Mouse (Mus musculus): ENCODE measurements around the gene Ngly1. TPM values are rescaled to one million over a fixed set of nuclear protein-coding genes. Genes with fewer than 3 reads are reported as not detected.

The Ngly1 gene
- 100 to 1,000 TPM in 2 of 26 experiments, 10 to 100 TPM in 24; 26.0 to 104 (median 69.7) TPM for total RNA-seq (2018; cell fraction: chromatin; rRNA removed)
- total RNA-seq (2018; cell fraction: cytosol; rRNA removed): 10 to 100 TPM; 19.8 to 31.4 (median 27.4) TPM
- 100 to 1,000 TPM in 2 of 26 experiments, 10 to 100 TPM in 24; 25.4 to 107 (median 44.2) TPM for total RNA-seq (2018; cell fraction: nucleus; rRNA removed)
- 23.3 to 25.1 TPM (median 24.8 TPM) in 3 replicates for polyA plus RNA-seq (2018)

DNA sequence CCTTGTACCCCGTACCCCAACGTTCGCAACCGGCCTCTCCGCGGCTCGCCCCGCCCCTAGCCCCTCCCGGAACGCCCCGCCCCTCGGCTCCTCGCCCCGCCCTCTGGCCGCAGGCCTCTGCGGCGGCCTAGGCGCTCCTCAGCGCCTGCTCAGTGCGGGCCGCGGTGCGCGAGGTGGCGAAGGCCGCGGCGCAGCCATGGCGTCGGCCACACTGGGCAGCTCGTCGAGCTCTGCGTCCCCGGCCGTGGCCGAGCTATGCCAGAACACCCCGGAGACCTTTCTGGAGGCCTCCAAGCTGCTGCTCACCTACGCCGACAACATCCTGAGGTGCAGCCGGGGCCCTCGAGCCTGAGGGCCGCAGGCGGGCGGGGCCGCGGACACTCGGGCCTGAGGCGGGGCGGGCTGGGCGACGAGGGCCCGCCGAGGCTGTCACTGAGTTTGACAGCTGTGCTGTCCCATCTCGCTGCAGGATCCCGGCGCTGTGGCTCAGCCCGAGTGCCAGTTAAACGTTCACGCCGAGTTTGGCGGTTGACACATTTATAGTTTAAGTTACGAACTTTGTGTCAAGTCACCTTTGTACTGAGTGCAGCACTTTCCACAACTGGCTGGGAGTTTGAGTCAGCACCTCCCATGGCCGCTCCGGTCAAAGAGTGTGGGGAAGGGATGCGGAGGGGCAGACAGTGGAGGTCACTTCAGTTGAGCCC, at the start of gene Ngly1, which contains the start of gene Oxsm:
TSS of gene Ngly1 (plus strand) at position 110 of the 704 bp plus-strand sequence.
TSS of gene Oxsm (minus strand) at position 638 of the 704 bp plus-strand sequence.
- peak within 1 kb of the TSS; percentile 64 for H3K4me3 ChIP-seq (ENCODE audit: inconsistent target)
- WGBS (ENCODE audit: missing documents): under 1% methylated on average over 55 of the region's 65 CpGs
- H3K36me3 ChIP-seq (ENCODE audit: inconsistent target): no peaks in the 10 kb centered on the region
- H3K79me2 ChIP-seq (ENCODE audit: inconsistent target): peaks cover 47% of the 10 kb centered on the region; the same call in 1 of the 2 replicates
- H3K27ac ChIP-seq: peak within 1 kb of the TSS; percentile 35; the same call in 1 of the 2 replicates

DNA sequence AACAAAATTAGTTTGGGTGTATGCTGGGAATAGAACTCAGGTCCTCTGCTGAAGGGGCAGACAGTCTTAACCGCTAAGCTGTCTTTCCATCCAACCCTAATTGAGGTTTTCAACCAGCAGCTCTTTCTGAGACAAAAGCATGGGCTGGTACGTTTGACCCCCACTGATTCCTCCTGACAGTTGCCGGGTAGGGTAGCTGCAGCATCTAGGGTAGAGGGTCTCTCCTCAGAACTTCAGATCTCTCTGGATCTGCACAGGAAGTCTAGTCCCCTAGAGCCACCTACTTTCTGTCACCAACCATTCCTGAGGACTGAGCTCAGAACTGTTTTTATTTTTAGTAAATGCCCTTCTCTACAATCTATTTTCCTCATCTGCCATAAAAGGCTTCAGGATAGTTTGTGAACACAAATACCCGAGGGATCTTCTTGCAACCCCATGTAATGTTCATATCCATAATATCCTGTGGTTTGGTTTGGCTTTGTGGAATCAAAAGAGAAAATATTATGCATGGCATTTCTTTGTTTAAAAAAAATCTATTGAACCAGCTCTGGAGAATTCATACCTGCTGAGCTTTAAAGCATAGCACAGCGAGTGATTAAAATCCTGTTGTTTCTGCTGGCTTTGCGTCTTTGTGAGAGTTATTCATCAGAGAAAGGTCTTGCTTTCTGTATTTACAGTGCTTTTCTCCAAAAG, 48.7 kb upstream of the Ngly1 start:
- Histone ChIP-seq H3K36me3 (ENCODE audit: inconsistent target) (no peaks in the 10 kb centered on the region), H3K27ac (no peak overlapping the region), H3K79me2 (ENCODE audit: inconsistent target) (no peaks in the 10 kb centered on the region), H3K4me3 (ENCODE audit: inconsistent target) (no peak overlapping the region)
- WGBS (ENCODE audit: missing documents): 81% methylated on average over 6 of the region's 6 CpGs

DNA sequence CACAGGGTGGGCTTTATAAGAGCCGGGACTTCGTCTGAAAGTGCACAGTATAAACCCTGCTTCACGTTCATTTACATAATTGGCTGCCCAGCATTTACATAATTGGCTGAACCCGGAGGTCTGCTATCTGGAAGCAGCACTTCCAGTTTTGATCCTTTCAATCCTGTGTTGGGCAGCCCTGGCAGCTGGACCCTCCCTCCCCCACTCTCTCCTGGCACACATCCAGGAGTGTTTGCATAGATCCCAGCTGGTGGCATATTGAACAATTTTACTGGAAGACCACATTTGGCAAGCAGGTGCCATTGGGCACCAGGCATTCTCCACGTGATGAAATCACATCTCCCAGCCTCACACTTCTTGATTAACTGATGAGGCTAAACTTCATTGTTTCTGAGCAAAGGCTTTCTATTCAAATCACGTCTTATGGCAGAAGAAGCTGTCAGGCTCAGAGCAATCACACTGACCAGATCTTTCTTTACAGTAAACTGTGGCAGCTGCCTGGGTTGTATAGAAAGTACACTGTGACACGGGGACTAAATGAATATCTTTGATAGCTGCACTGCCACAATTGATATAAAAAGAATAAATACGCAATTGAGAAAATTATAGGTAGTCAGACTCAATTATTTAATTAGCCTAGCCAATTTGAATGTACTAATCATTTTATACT, 48.0 kb upstream of the Ngly1 start:
- Histone ChIP-seq H3K79me2 (ENCODE audit: inconsistent target) (no peaks in the 10 kb centered on the region), H3K4me3 (ENCODE audit: inconsistent target) (no peak overlapping the region), H3K27ac (no peak overlapping the region), H3K36me3 (ENCODE audit: inconsistent target) (no peaks in the 10 kb centered on the region)
- WGBS (ENCODE audit: missing documents): 58% methylated on average over 8 of the region's 8 CpGs

DNA sequence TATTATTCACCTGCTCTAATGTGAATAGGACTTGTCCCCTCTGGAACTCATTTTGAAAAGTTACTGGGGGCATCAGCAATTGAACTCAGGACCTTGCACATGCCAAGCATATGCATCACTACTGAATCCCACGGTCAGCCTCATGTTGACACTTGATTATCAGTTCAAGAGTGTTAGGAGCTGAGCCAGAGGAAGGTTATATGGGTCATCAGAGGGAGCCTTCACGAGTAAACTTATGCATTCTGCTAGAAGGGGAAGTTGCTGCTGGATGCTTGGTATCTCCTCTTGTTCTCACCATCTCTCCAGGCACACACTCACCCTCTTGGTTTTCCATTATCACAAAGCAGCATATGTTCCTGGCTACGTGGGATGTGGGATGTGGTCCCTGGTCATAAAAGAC, 47.4 kb upstream of the Ngly1 start:
- H3K36me3 ChIP-seq (ENCODE audit: inconsistent target): no peaks in the 10 kb centered on the region
- no peak overlapping the region for H3K27ac ChIP-seq
- WGBS (ENCODE audit: missing documents): 39% methylated on average over 3 of the region's 3 CpGs
- H3K79me2 ChIP-seq (ENCODE audit: inconsistent target): no peaks in the 10 kb centered on the region
- H3K4me3 ChIP-seq (ENCODE audit: inconsistent target): no peak overlapping the region

DNA sequence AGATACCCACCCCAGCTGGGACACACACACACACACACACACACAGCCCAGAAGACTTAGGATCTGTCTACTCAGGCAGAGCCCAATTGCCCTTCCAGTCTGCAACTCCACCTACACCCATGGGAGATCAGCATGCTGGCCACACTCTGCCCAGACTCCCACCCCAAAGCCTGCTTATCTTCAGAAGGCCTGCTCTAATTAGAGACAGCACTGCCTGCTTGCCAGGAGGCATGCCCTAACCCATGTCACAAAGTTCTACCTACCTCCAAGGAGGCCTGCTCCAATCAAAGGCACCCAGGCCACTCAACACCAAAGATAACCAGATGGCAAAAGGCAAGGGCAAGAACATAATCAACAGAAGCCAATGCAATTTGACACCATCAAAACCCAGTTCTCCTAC, 41.4 kb upstream of the Ngly1 start:
- H3K36me3 ChIP-seq (ENCODE audit: inconsistent target): no peaks in the 10 kb centered on the region
- no peak overlapping the region for H3K4me3 ChIP-seq (ENCODE audit: inconsistent target)
- H3K79me2 ChIP-seq (ENCODE audit: inconsistent target): no peaks in the 10 kb centered on the region

DNA sequence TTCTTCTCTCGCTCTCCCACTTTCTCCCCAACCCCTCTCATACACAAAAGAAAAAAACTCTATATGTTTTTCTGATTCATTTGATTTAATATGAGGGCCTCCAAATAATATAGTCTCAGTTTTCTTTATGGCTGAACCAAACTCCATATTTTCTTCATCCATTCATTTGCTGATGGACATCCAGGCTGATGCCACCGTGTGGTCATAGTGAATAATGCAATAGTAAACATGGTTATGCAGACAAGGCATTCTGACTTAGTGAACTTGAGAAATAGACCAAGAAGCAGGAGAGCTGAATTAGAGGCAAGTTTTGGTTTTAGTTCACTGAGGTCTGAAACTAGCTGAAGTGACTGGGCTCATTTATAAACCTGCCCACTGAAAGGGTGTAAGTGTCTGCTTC, 30.1 kb upstream of the Ngly1 start:
- no peaks in the 10 kb centered on the region for H3K79me2 ChIP-seq (ENCODE audit: inconsistent target)
- WGBS (ENCODE audit: missing documents): 67% methylated on average over 2 of the region's 2 CpGs
- no peak overlapping the region for H3K4me3 ChIP-seq (ENCODE audit: inconsistent target)
- no peaks in the 10 kb centered on the region for H3K36me3 ChIP-seq (ENCODE audit: inconsistent target)
- no peak overlapping the region for H3K27ac ChIP-seq

More for the DNA sequence above, 41.4 kb upstream of the Ngly1 start:
- H3K27ac ChIP-seq: no peak overlapping the region

DNA sequence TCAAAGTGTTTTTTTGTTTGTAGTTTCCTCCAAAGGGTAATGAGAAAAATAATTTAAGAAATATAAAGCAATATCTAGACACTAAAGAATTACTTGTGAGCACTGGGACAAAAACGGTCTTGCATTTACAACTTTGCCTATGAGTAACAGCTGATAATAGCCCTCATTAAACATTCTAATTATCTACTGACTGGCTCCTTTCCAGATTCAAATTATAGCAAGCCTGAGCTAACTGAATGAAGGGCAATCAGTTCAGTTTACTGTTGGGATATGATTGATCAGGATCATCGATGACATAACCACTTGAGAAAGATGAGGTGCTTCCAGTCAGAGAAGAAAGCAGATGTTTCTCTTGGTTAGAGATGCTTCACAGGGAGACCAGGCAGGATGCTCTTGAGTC, 19.7 kb upstream of the Ngly1 start:
- no peak overlapping the region for H3K27ac ChIP-seq

DNA sequence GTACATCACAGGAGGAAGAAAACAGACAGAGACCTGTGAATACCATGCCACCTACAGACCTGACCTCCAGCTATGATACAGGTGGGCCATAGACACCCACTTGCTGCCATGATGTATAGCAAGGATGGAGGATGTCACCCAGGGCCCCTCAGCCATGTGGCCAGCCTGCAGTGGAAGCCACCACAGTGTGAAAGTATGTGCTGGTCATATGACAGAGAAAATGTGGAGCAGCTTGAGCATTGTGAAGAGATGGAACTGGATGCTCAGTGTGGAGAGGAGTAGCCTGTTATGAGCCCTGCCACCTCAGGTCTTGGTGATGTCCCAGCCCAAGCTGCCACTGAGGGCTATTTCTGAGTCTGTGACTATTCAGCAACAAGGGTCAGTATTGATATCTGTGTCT, 18.5 kb upstream of the Ngly1 start:
- H3K4me3 ChIP-seq (ENCODE audit: inconsistent target): no peak overlapping the region
- no peak overlapping the region for H3K27ac ChIP-seq
- no peaks in the 10 kb centered on the region for H3K79me2 ChIP-seq (ENCODE audit: inconsistent target)
- H3K36me3 ChIP-seq (ENCODE audit: inconsistent target): no peaks in the 10 kb centered on the region

More for the DNA sequence above, 19.7 kb upstream of the Ngly1 start:
- 100% methylated on average over 2 of the region's 2 CpGs for WGBS (ENCODE audit: missing documents)
- no peaks in the 10 kb centered on the region for H3K36me3 ChIP-seq (ENCODE audit: inconsistent target)
- H3K79me2 ChIP-seq (ENCODE audit: inconsistent target): no peaks in the 10 kb centered on the region
- H3K4me3 ChIP-seq (ENCODE audit: inconsistent target): no peak overlapping the region

DNA sequence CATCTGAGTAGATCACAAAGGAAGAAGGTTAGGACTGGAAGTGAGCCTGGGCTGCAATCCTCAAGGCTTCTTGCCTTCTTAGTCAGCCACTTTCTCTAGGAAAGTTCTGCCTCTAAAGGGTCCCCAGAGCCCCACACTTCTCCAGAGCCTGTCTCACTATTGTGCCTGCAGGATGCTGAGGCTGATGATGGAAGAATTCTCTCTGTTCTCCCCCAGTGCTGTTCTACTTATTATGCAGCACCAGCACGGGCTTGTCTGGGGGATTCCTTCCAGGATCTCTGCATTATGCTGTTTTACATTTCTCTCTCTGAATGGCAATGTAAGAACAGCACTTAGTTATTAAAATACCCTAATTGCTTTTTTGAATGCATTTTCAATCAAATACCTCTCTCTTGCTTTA, 15.6 kb upstream of the Ngly1 start:
- Histone ChIP-seq H3K79me2 (ENCODE audit: inconsistent target) (no peaks in the 10 kb centered on the region), H3K36me3 (ENCODE audit: inconsistent target) (no peaks in the 10 kb centered on the region), H3K4me3 (ENCODE audit: inconsistent target) (no peak overlapping the region), H3K27ac (no peak overlapping the region)
- 80% methylated on average over 1 of the region's 1 CpGs for WGBS (ENCODE audit: missing documents)

DNA sequence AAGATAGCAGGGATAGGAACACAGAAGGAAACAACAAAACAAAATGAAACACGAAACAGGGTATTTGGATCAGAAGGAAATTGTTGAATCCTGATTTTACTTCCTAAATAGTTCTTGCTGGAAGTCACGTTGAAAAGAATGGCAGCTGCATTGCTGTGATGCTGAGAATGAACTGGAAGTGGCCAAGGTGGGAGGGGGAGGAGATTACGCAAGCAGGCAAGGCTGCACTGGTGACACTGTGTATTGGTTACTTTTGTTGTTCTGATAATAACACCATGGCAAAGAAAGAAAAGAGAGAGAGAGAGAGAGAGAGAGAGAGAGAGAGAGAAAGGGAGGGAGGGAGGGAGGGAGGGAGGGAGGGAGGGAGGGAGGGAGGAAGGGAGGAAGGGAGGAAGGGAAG, 12.6 kb upstream of the Ngly1 start:
- H3K4me3 ChIP-seq (ENCODE audit: inconsistent target): no peak overlapping the region
- no peaks in the 10 kb centered on the region for H3K79me2 ChIP-seq (ENCODE audit: inconsistent target)
- 57% methylated on average over 2 of the region's 3 CpGs for WGBS (ENCODE audit: missing documents)
- peaks cover 6% of the 10 kb centered on the region; the same call in 1 of the 2 replicates for H3K36me3 ChIP-seq (ENCODE audit: inconsistent target)
- H3K27ac ChIP-seq: no peak overlapping the region

DNA sequence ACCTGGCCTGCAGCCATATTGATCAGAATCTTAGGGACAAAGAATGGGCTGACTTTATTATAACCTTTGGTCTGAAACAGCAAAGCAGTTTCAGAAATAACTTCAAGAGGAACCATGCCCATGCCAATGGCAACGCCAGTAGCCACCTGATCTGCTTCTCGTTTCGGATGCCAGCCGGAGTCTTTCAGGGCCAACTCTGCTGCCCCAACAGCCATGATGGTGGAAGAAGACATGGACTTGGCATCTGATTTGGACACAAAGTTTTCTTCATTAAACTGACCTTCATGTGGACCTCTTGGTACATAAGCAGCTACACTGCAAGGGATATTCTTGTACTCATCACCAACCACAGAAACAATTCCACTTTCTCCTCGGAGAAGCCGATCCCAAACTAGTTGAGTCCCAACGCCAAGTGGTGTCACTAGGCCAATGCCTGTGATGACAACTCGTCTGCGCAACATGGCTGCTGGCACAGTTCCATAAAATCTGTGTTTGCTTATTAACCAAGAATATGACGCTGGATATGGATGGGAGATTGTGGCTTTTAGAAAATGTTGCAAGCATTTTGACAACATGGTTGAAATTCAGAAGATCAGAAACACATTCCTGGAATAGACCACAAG, 6.8 kb upstream of the Ngly1 start:
- peaks cover 6% of the 10 kb centered on the region; the same call in 1 of the 2 replicates for H3K36me3 ChIP-seq (ENCODE audit: inconsistent target)
- H3K27ac ChIP-seq: peak overlapping the region; percentile 89
- H3K79me2 ChIP-seq (ENCODE audit: inconsistent target): peaks cover 10% of the 10 kb centered on the region; the same call in 1 of the 2 replicates
- peak overlapping the region; percentile 70 for H3K4me3 ChIP-seq (ENCODE audit: inconsistent target)
- 100% methylated on average over 9 of the region's 10 CpGs for WGBS (ENCODE audit: missing documents)

DNA sequence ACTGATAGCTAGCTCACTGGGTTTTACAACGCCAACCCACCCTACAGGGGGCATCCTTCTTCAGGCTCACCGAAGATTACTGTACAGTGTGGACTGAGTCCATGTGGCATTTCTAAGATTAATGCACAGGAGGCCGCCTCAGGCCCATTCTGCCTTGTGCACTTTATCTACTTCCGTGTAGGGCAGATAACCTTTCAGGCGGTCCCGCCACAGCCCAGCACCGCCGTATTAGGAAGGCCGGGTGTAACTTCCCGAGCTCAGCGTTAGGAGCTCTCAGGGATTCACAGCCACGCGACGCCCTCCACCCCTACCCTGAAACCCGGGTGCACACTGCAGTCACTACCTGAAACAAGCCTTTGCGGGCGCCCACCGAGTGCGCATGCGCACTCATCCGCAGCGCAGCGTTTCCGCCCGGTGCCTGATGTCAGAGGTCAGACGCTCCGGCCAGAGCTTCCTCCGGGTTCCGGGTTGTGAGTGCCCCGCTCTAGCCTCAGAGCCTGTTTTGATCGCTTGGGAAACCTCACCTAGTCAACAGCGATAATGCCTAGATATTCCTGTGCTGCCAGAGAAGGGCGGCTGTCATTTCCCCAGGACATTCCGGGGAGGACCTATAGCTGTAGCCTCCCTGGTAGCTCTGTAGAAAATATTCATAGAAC, 6.0 kb upstream of the Ngly1 start:
- Histone ChIP-seq H3K4me3 (ENCODE audit: inconsistent target) (peak overlapping the region; percentile 70), H3K27ac (peak overlapping the region; percentile 89), H3K36me3 (ENCODE audit: inconsistent target) (peaks cover 6% of the 10 kb centered on the region; the same call in 1 of the 2 replicates), H3K79me2 (ENCODE audit: inconsistent target) (peaks cover 10% of the 10 kb centered on the region; the same call in 1 of the 2 replicates)
- WGBS (ENCODE audit: missing documents): 3% methylated on average over 34 of the region's 34 CpGs

DNA sequence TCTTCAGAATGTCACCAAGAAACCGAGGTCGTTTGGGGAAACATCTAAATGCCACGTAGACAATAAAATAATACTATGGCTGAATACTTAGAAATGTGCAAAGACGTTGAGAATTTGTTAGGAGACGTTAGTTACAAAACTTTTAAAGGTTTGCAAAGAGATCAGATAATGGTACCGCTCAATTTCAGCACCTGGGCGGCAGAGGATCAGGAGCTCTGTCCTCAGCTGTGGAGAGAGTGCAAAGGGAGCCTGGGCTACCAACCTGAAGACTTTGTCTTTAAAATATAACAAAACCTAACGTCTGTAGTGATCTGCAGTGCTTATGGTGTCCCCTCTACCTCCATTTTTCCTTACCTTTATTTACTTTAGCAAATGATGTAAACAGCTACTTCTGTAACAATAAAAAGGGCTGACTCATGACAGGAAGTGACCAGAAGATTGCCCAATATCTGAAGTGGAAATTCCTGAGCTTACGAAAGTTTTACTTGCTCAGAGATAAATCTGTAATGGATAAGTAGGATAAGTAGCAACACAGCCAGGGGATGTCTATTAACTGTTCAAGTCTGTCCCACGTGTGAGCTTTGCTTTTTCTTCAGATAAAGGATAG, 5.4 kb upstream of the Ngly1 start:
- Histone ChIP-seq H3K79me2 (ENCODE audit: inconsistent target) (peaks cover 10% of the 10 kb centered on the region; the same call in 1 of the 2 replicates), H3K4me3 (ENCODE audit: inconsistent target) (peak overlapping the region; percentile 70), H3K36me3 (ENCODE audit: inconsistent target) (peaks cover 6% of the 10 kb centered on the region; the same call in 1 of the 2 replicates), H3K27ac (peak overlapping the region; percentile 89)
- WGBS (ENCODE audit: missing documents): 2% methylated on average over 10 of the region's 10 CpGs

Measured in macrophage (primary cell).